Mouse (Mus musculus): ENCODE measurements at regions not wholly inside any gene's neighbourhood (a gene's known extent, or its start where the extent isn't known, plus 50 kb on each side); places are given as distances from the start of the nearest gene placed in this dataset.
A peak's percentile ranks its signal among the peaks of the same experiment; 100 is the strongest.

GRCm38 (mm10) chr4:58728641-58729040 is 58.9 kb downstream of the Olfr267 start:
- Histone ChIP-seq H3K4me3 (no peak overlapping the region), H3K27ac (no peak overlapping the region)
- TF ChIP-seq CTCF (IDR thresholded peaks at IDR 0.05) = no peak
- DNase-seq = no peak
- intact Hi-C loops (cut with DNase I) = no loop called here

DNA sequence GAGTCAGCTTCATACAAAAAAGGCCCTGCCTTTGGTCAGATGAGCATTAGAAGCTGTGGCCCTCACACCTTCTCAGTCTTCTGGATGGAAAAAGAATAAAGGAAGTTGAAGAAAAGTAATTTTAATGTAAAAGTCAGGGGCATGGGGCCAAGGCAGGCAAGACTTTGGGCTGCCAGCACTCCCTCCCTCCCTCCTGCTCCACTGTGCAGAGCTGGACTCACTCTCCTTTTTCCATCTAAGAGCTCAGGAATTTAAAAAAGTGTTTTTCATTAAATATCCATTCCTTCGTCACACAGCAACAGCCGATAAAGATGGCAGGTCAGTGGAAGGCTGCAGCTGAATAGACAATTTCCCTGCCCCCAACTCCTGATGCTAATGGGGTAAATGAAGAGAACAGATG is 61.1 kb downstream of the Olfr267 start:
- DNase-seq = no peak
- intact Hi-C loops (cut with DNase I) = no loop called here
- no peak for TF ChIP-seq CTCF (IDR thresholded peaks at IDR 0.05)
- Histone ChIP-seq H3K4me3 (no peak overlapping the region), H3K27ac (peak overlapping the region; percentile 58)

DNA sequence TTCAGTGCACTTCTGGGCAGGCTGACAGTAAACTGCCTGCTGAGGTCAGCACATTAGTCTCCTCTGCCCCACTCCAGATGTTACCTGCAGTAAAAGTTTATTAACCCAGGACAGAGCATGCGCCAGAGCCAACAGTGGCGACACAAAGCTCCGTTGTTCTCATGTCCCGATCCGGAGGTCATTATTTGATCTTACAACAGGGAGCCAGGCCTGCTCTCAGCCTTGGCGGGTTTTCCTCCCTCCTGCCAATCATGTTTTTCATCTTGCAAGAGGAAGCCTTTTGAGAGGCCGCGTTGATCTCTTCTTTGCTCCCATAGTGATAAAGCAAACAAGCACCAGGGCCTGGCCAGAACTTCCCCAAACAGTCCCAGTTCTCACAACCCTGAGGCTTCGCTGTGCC is 64.7 kb downstream of the Olfr267 start:
- H3K4me3 ChIP-seq = no peak overlapping the region; the same call in 1 of the 2 replicates
- intact Hi-C loops (cut with DNase I) = no loop called here
- TF ChIP-seq CTCF (IDR thresholded peaks at IDR 0.05) = no peak
- peak overlapping the region; percentile 60 for H3K27ac ChIP-seq
- peak; percentile 38 for DNase-seq

GRCm38 (mm10) chr4:58720682-58721081 is 66.8 kb downstream of the Olfr267 start:
- intact Hi-C loops (cut with DNase I) = no loop called here
- Histone ChIP-seq H3K27ac (no peak overlapping the region), H3K4me3 (no peak overlapping the region)
- TF ChIP-seq CTCF (IDR thresholded peaks at IDR 0.05) = no peak
- no peak for DNase-seq

- H3K4me3 ChIP-seq = no peak overlapping the region
- no peak for DNase-seq
- H3K27ac ChIP-seq = no peak overlapping the region
- TF ChIP-seq CTCF (IDR thresholded peaks at IDR 0.05) = no peak
- intact Hi-C loops (cut with DNase I) = no loop called here
These were observed 71.1 kb downstream of the Olfr267 start for GRCm38 (mm10) chr4:58716426-58716825.

- Histone ChIP-seq H3K4me3 (no peak overlapping the region), H3K27ac (no peak overlapping the region)
- intact Hi-C loops (cut with DNase I) = no loop called here
- TF ChIP-seq CTCF (IDR thresholded peaks at IDR 0.05) = no peak
- no peak for DNase-seq
These were observed 71.7 kb downstream of the Olfr267 start for GRCm38 (mm10) chr4:58715846-58716245.

- DNase-seq = peak; percentile 60
- intact Hi-C loops (cut with DNase I) = no loop called here
- Histone ChIP-seq H3K27ac (no peak overlapping the region), H3K4me3 (peak overlapping the region; percentile 11; the same call in 1 of the 2 replicates)
- no peak for TF ChIP-seq CTCF (IDR thresholded peaks at IDR 0.05)
These were observed 73.3 kb downstream of the Olfr267 start for GRCm38 (mm10) chr4:58714221-58714620.

DNA sequence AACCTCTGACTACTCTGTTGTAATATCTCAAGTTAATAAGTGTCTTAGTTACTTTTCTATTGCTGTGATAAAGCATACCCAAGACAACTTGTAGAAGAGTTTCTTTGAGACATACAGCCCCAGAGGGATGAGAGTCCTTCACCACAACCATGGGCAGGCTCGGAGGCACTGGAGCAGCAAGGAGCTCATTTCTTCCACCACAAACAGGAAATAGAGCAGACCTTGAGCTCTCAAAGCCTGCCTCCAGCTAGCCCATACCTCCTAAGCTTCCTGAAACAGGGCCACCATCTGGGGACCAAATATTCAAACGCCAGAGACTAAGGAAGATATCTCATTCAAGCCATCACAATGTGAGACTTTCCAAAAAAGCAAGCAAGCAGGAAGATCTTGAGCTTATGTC is 74.6 kb downstream of the Olfr267 start:
- intact Hi-C loops (cut with DNase I) = no loop called here
- DNase-seq = no peak
- TF ChIP-seq CTCF (IDR thresholded peaks at IDR 0.05) = no peak
- Histone ChIP-seq H3K27ac (no peak overlapping the region), H3K4me3 (no peak overlapping the region)

GRCm38 (mm10) chr4:58712166-58712565 is 75.3 kb downstream of the Olfr267 start:
- TF ChIP-seq CTCF (IDR thresholded peaks at IDR 0.05) = no peak
- H3K27ac ChIP-seq = no peak overlapping the region
- intact Hi-C loops (cut with DNase I) = no loop called here
- DNase-seq = no peak
- H3K4me3 ChIP-seq = no peak overlapping the region

GRCm38 (mm10) chr4:58699236-58699798 is 88.2 kb downstream of the Olfr267 start:
- intact Hi-C loops (cut with DNase I) = no loop called here
- no peak for TF ChIP-seq CTCF (IDR thresholded peaks at IDR 0.05)
- H3K27ac ChIP-seq = 0 out of 2 replicates have a peak overlapping the region, but pooled peaks have one; percentile 24
- no peak overlapping the region for H3K4me3 ChIP-seq
- DNase-seq = no peak

DNA sequence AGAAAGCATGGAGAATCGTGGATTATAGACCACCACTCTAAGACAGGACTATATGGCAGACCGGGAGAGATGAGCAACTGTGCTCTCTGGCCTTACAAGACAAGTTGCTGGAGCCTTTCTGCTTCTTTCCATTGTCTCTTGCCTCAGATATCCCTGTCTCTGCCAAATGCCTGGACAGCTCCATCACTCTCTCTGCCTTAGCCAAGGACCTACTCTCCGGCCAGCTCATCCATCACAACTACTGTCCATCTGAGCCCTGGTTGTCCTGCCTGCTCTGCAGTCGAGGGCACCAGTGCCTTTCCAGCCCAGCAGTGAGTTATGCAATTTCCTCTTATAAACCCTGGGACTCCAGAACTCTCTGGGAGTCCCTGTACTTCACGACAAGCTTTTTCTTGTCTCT is 88.7 kb downstream of the Olfr267 start:
- no peak for TF ChIP-seq CTCF (IDR thresholded peaks at IDR 0.05)
- peak; percentile 38 for DNase-seq
- Histone ChIP-seq H3K4me3 (no peak overlapping the region), H3K27ac (no peak overlapping the region)
- intact Hi-C loops (cut with DNase I) = no loop called here

GRCm38 (mm10) chr4:58696684-58697083 is 90.8 kb downstream of the Olfr267 start:
- no peak for DNase-seq
- Histone ChIP-seq H3K27ac (no peak overlapping the region), H3K4me3 (no peak overlapping the region)
- TF ChIP-seq CTCF (IDR thresholded peaks at IDR 0.05) = no peak
- intact Hi-C loops (cut with DNase I) = no loop called here

DNA sequence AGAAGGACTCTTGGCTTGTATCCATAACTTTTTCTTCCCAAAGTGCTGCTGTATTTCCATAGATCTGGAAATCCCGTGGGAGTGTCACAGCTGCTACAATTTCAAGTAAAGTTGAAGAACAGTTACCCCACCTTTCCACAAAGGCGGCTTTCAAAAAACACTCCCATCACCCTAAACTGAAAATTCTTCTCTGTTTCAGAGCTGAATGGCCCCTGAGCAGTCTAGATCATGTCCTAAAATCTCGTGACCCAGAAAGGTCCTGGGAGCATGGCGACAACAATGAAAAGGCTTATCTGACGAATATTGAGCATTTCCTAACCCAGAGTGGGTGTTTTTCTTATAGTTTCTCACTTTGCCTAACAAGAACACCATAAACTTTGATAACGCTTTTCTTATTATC is 92.2 kb downstream of the Olfr267 start:
- no peak for DNase-seq
- no peak for TF ChIP-seq CTCF (IDR thresholded peaks at IDR 0.05)
- no peak overlapping the region for H3K27ac ChIP-seq
- intact Hi-C loops (cut with DNase I) = no loop called here
- no peak overlapping the region for H3K4me3 ChIP-seq

GRCm38 (mm10) chr4:58693018-58693417 is 94.5 kb downstream of the Olfr267 start:
- H3K4me3 ChIP-seq = no peak overlapping the region
- no peak overlapping the region for H3K27ac ChIP-seq
- no peak for TF ChIP-seq CTCF (IDR thresholded peaks at IDR 0.05)
- intact Hi-C loops (cut with DNase I) = no loop called here
- DNase-seq = no peak

Data from gastrocnemius, adult 2 months (tissue).